Mouse (Mus musculus) heart, embryonic 13.5 days (tissue): Measurements from ENCODE around the gene Rgs9. TPM values are rescaled to one million over a fixed set of nuclear protein-coding genes. Genes with fewer than 3 reads are reported as not detected.

Experiments
- polyA plus RNA-seq: library from polyadenylated mRNA; unstranded; fragments of >200 nt; fragmentation: Nextera tagmentation; extraction: Ambion mirVana; gene quantifications from 2 replicates; pipeline ENCODE4 v1.2.1, GENCODE M21; 2015

The Rgs9 gene
- polyA plus RNA-seq, 1 experiment from 2014 or later, result 0.64 TPM

Other genes with a start within 250 kb of the Rgs9 start
- gene E030025P04Rik, start 153.8 kb downstream of the Rgs9 start, polyA plus RNA-seq, result not detected in 2 replicates
- gene Gna13, start 64.7 kb upstream of the Rgs9 start, polyA plus RNA-seq, result 17.8 and 18.6 TPM in 2 replicates
- gene 9930022D16Rik, start 115.8 kb upstream of the Rgs9 start, polyA plus RNA-seq, result 0.05 TPM in 1 of 2 replicates, not detected in the other
- 33.4 and 38.1 TPM in 2 replicates for gene Amz2, start 127.8 kb upstream of the Rgs9 start, polyA plus RNA-seq
- gene Arsg, start 175.2 kb upstream of the Rgs9 start, polyA plus RNA-seq, result 3.8 and 3.9 TPM in 2 replicates
- 9.6 and 9.7 TPM in 2 replicates for gene Slc16a6, start 175.5 kb upstream of the Rgs9 start, polyA plus RNA-seq